Mouse (Mus musculus): Measurements from ENCODE around the gene Rabep1.

The Rabep1 gene

DNA sequence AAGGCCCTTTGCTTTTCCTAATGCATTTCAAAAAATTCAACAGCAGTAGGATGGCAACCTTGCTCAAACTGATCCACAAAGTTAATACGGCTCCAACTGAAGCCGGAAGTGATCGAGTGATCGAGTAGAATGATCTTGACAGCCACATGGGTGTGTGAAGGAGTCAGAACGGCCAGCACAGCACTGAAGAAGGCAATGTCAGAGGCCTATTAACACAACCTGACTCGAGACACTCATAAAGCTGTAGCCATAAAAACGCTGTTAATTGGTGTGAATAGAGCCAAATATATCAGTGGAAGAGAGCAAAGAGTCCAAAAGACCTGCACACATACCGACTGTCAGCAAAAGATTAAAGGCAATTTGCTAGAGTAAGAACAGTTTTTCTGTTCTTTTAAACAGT, 24.5 kb upstream of the Rabep1 start:
- POLR2A ChIA-PET = no interaction called here
- CTCF ChIA-PET = interaction anchor here in 1 of 4 experiments (0.6 to 1.2 kb wide), 2 partner anchors 11 to 51 kb away, joined by 4 read pairs; no protein-coding TSS in a partner anchor

DNA sequence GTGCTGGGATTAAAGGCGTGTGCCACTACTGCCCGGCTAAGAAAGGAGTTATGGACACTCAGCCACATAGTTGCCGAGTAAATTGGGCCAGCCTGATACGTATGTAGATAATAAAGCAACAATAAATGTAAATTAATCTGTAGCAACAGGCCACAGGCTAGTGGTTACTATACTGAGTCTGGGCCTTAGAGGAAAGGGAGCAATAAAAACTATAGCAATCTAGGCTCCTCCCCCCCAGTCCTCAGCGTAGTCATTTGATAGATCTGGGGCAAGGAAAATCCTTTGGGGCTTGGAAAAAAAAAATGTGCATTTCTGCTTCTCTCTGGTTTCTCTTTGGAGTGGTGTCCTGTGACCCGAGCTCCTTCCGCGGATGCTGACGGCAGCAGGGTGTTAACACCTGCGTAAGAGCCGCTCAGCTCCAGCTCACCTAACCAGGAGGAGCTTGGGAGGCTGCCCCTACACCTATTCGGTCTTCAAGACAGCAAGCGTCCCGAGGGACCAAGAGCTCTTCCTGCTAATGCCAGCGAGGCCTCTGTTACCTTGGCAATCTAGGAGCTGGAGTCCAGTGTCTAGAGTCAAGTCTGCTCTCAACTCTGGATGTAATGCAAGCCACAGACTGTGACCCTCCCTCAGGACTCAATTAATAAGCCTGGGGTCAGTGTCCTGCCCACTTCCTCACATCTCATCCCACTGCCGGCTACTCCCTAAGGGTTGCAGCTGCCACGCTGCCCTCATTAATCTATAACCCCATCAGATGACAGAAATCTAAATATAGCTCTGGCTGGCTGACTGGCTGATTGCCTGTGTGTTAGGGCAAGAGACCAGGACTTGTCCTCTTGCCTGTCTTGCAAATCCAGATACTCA, 22.6 kb upstream of the Rabep1 start:
- POLR2A ChIA-PET = interaction anchor here in 1 of 4 experiments (0.6 to 1.3 kb wide), 3 partner anchors 34 to 175 kb away, joined by 4 to 6 read pairs (median 4); partner anchors contain the start of gene Rnf167
- CTCF ChIA-PET = interaction anchor here in 3 of 4 experiments (0.6 to 1.6 kb wide), 4 partner anchors 43 to 401 kb away, joined by 3 to 6 read pairs (median 3); no protein-coding TSS in a partner anchor

DNA sequence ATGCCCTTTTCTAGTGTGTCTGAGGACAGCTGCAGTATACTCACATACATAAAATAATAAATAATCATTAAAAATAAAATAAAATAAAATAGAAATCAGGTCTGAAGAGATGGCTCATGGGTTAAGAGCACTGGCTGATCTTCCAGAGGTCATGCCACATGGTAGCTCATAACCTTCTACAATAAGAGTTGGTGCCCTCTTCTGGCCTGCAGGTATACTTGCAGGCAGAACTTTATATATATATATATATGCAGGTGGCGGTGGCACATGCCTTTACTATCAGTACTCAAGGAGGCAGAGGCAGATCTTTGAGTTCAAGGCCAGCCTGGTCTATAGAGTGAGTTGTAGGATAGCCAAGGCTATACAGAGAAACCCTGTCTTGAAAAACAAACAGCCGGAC, 18.4 kb upstream of the Rabep1 start:
- POLR2A ChIA-PET = interaction anchor here in 2 of 4 experiments (0.6 to 1.1 kb wide), 3 partner anchors 9 to 63 kb away, joined by 3 to 6 read pairs (median 3); partner anchors contain the start of gene Rabep1 (in 1 of the 2)
- CTCF ChIA-PET = interaction anchor here (0.6 to 2.6 kb wide), 16 partner anchors 9 to 1254 kb away, joined by 3 to 11 read pairs (median 3); partner anchors contain the start of genes Rabep1 (in 2 of the 4) and 4930544D05Rik (in 1 of the 4)

DNA sequence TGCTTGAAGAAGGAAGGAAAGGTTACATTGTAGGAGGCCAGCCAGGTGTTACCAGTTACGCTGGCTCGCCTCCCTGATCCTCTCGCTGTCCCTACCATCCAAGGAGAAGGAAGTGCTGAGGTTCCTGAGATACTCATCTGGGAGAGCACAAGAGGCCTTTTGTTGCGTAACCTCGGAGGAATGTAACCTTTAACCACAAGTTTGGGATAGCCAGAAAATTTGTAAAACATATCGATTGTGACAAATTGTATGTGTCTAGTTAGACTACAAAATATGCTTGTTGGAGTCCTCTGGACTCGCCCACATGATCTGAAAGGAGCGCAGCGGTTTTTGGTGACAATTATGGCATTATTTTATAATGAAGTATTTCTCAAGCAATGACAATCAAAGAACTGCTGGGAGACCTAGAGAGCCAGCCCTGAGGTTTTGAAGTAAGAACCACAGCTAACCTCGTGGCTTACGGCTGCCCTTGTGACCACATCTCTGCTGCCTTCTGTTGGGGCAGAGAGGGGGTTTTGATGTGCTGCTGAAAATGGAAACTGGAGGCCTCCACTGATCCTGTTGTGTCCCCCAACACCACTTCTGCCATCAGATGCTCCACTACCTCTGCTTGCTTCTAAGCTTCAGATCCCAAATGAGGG, 15.5 kb upstream of the Rabep1 start:
- ChIA-PET CTCF (interaction anchor here in 1 of 4 experiments (1.8 kb wide), 1 partner anchor 13 kb away, joined by 6 read pairs; no protein-coding TSS in a partner anchor), POLR2A (no interaction called here)

DNA sequence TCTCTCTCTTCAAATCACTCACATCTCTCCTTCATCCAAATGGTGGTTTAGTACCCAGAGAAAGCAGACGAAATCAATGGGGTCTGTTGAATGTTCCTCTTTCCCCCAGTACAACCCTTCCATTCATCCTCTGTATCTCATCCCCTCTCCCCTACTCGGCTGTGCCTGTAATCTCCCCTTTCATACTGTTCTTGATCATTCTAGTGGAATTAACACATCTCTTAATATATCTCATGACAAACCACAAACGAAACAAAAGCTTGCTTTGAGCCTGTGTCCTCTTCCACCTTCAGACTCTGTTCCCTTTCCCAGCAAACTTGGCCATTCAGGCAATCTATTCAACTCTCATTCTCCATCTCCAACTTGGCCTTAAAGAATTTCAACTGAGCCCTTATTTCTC, 13.4 kb upstream of the Rabep1 start:
- POLR2A ChIA-PET = interaction anchor here in 1 of 4 experiments (1.0 kb wide), 1 partner anchor 15 kb away, joined by 3 read pairs; no protein-coding TSS in a partner anchor
- CTCF ChIA-PET = no interaction called here

DNA sequence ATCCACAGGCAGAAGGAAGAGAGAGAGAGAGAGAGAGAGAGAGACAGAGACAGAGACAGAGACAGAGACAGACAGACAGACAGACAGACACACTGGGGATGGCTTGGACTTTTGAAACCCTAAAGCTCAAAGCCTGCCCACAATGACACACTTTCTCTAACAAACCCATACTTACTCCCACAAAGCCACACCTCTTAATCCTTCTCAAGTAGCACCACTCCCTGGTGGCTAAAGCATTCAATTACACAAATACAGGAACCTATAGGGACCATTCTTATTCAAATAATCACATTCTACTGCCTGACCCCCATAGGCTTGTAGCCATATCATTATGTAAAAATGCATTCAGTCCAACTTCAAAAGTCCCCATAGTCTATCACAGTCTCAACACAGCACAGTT, 11.2 kb upstream of the Rabep1 start:
- POLR2A ChIA-PET = no interaction called here
- CTCF ChIA-PET = no interaction called here

DNA sequence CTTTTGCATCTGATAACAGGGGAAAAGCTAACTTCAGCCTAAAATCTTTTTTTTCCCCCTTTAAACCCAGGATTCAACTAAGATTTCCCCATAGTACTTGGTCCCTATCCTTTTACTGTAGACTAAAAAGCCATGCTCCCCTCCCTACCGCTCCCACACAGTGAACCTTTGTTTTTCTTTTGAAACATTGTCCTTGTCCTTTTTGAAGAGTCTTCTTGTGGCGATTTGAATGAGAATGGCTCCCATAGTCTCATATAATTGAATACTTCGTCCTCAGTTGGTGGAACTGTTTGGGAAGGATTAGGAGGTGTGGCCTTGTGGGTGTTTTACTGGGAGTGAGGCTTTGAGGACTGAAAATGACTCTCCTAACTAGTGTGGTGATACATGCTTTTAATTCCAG, 10.7 kb upstream of the Rabep1 start:
- ChIA-PET CTCF (no interaction called here), POLR2A (no interaction called here)

DNA sequence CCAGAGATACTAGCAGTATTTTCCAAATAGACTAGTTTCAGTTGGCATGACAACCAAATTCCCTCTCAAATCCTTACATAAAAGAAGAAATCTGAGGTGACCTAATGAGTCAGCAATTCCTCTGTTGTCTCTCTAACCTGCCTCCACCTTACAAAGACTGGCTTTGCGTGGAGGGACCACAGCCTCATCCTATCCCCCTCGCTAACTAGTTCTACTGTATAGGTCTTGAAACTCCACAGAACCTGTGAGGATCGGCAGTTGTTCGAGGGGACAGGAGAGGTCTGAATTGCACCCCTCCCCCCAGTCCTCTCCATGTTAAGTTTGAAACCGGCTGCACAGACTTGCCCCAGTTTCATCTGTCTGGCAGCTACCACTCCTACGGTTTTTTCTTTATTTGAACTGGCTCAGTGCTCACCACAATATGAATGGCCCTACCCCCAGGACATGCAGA, 9.2 kb upstream of the Rabep1 start:
- CTCF ChIA-PET = interaction anchor here in 1 of 4 experiments (1.0 to 1.4 kb wide), 2 partner anchors 9 to 19 kb away, joined by 3 to 4 read pairs; no protein-coding TSS in a partner anchor

DNA sequence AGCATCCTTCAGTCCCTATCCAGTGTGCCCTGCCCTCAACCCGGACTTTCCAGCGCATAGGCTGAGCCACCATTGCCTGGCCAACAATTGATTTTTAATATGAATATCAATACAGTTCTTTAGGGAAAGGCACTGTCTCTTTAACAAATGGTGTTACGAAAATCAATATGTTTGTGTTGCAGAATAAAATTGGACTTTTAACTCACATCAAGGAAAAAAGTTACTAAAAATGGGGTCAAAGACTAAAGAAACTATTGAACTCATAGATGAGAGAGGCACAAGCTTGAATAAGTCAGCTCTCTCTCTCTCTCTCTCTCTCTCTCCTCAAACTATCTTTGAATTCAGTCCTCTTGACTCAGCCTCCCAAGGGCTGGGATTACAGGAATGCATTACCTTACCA, 7.5 kb upstream of the Rabep1 start:
- ChIA-PET CTCF (no interaction called here), POLR2A (no interaction called here)

More for the DNA sequence above, 9.2 kb upstream of the Rabep1 start:
- POLR2A ChIA-PET = interaction anchor here in 3 of 4 experiments (0.6 to 1.8 kb wide), 6 partner anchors 9 to 169 kb away, joined by 3 to 12 read pairs (median 4); partner anchors contain the start of genes Rabep1 (in 3 of the 3) and Dhx33 (in 1 of the 3)

DNA sequence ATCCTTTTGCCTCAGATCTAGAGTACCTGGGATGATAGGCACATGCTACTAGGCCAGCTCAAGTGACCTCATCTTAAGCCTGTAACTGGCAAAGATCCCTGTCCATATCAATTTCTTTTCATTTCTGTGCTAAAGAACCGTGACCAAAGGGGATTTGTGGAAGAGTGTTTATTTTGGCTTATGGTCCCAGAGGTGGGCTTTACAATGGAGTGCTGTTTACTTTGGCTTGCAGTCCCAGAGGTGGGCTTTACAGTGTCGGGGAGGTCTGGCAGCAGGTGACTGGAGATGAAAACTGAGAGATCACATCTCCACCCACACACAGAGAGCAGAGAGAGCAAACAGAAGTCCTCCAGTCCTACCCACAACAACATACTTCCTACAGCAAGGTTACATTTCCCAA, 6.0 kb upstream of the Rabep1 start:
- CTCF ChIA-PET = no interaction called here
- POLR2A ChIA-PET = interaction anchor here in 1 of 4 experiments (0.5 kb wide), 1 partner anchor 10 kb away, joined by 3 read pairs; no protein-coding TSS in a partner anchor

DNA sequence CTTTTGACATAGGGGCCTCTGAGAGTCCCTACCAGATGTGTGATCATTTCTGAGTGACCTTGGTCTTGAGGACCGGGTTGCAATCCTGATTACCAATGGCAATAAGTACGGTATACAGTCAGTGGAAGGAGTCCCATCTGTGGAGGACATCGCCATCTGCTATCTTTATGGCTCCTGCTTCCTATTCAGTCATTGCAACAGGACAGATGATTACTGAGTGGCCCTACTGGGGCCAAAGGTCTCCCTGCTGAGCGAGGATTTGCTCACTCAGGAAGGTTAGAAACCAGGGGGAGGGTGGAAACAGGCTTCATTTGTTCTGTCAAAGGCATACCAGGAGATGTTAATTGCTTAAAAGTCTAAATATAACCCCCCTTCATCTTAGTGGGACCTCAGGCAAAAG, 1.6 kb upstream of the Rabep1 start:
- CTCF ChIA-PET = no interaction called here
- POLR2A ChIA-PET = interaction anchor here in 1 of 4 experiments (1.3 kb wide), 1 partner anchor 196 kb away, joined by 4 read pairs; the partner anchor contains the start of genes Rnf167 and Slc25a11

DNA sequence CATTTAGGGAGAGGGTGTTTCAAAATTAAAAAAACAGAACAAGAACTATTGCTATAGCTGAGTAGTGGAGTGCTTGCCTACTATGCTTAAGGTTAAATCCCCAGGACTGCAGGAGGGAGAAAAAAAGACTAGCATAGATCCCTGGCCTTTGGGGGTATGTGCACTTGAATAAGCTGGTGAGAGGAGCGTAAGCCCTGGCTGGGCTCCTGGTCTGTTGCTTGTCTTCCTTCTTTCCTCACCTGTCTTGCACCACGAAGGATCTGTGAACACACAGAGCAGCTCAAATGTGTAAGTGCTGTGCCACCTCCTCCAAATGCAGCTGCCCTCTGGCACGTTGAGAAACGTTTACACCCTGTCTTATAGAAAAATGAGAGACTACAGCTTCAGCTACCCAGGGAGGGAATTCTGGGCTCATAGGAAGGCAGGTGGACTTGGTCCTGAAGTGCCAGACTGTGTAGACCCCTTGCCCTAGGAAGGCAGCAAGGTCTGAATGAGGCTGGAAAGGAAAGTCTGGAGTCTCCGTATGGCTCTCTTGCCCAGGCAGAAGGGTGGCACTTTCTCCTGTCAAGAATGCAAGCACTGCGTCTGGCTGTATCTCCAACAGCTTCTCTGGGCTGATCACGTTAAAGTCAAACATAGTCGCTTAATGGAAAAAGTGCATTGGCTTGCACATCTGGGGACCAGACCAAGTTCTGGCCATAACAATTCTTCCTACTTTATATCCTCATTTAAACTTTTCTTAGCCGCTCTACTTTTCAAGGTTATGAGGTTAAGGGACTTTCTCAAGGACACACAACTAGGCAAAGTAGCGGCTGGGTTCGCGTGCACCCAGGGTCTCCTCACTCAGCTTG, 652 bp upstream of the Rabep1 start:
- POLR2A ChIA-PET = interaction anchor here in 3 of 4 experiments (0.6 to 1.6 kb wide), 31 partner anchors 9 to 435 kb away, joined by 3 to 14 read pairs (median 3); partner anchors contain the start of genes Rnf167 (in 2 of the 3), Slc25a11 (in 2 of the 3), 6330403K07Rik (in 1 of the 3) and Derl2 (in 1 of the 3)
- CTCF ChIA-PET = interaction anchor here in 3 of 4 experiments (0.5 to 1.4 kb wide), 6 partner anchors 18 to 412 kb away, joined by 3 to 9 read pairs (median 3); no protein-coding TSS in a partner anchor

DNA sequence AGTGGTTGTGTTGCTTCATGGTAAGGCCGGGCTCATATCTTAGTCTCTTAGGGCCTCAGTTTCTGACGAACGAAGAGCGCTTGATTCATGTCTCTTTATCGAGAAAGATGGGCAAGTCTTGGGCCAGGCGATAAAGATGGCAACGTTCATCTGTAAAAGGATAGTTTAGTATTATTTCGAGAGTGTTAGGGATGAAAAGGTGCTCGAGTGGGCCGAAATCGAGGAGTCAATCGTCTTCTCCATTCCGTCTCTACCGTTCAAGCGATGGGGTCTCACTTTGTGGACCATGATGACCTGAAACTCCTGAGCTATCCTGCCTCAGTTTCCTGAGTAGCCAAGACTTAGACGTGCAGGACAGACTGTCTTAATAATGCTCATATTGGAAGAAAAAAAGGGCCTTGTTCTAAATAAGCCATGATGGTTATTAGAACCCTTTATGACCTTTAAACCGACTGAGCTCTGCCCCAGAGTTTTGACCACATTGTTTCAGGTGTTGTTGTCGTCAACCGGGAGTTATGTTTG, 940 bp downstream of the Rabep1 start:
- POLR2A ChIA-PET = interaction anchor here in 1 of 4 experiments (0.5 to 0.6 kb wide), 2 partner anchors 14 to 184 kb away, joined by 3 read pairs; no protein-coding TSS in a partner anchor
- CTCF ChIA-PET = interaction anchor here in 1 of 4 experiments (0.6 kb wide), 1 partner anchor 65 kb away, joined by 5 read pairs; no protein-coding TSS in a partner anchor

DNA sequence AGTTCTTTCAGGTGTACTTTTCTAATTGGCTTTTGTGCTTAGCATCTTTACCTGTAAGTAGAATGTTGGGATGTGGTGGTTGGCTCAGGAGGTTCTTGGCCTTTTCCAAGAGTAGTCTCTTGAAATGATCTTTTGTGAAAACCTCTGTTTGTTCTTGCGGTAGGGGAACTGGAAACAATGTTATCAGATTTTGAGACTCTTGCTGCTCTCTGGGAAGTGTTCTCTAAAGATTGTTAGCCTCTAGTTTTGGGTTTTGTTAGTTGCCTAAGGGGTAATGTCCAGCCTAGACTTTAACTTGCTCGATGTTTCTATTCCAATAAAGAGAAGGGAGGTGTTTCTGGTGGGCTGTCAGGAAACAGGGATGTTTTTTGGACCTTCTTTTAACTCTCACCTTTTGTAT, 1.5 kb downstream of the Rabep1 start:
- CTCF ChIA-PET = interaction anchor here in 1 of 4 experiments (0.6 kb wide), 1 partner anchor 66 kb away, joined by 5 read pairs; no protein-coding TSS in a partner anchor

DNA sequence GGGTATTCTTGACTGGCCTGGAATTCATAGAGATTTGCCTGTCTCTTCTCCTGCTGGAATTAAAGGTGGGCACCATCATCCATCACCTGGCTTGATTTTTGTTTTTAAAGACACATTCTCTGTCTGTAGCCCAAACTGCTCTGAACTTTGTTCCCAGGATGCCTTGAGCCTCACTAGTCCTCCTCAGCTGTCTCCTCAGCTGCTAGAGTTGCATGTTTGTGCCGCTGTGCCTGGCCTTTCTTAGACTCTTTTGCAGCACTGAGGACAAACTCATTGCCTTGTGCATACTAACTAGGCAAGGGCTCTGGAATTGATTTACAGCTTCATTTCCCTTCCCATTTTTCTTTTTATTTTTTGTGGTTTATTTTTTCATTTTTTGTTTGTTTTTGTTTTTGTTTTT, 15.8 kb downstream of the Rabep1 start:
- ChIA-PET CTCF (no interaction called here), POLR2A (interaction anchor here in 1 of 4 experiments (1.1 to 2.1 kb wide), 3 partner anchors 11 to 51 kb away, joined by 3 to 5 read pairs (median 5); no protein-coding TSS in a partner anchor)

More for the DNA sequence above, 1.5 kb downstream of the Rabep1 start:
- POLR2A ChIA-PET = interaction anchor here in 1 of 4 experiments (0.6 kb wide), 1 partner anchor 14 kb away, joined by 3 read pairs; no protein-coding TSS in a partner anchor

DNA sequence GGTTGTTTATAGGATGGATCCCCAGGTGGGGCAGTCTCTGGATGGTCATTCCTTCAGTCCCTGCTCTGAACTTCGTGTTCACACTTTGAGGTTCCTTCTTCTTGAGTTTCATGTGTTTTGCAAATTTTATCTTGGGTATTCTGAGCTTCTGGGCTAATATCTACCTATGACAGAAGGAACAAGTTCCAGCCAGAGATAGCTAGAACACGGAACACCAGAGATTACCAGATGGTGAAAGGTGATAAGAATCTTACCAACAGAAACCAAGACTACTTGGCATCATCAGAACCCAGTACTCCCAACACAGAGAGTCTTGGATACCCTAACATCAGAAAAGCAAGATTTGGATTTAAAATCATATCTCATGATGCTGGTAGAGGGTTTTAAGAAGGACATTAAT, 18.6 kb downstream of the Rabep1 start:
- CTCF ChIA-PET = interaction anchor here in 1 of 4 experiments (0.5 kb wide), 1 partner anchor 527 kb away, joined by 7 read pairs; no protein-coding TSS in a partner anchor

DNA sequence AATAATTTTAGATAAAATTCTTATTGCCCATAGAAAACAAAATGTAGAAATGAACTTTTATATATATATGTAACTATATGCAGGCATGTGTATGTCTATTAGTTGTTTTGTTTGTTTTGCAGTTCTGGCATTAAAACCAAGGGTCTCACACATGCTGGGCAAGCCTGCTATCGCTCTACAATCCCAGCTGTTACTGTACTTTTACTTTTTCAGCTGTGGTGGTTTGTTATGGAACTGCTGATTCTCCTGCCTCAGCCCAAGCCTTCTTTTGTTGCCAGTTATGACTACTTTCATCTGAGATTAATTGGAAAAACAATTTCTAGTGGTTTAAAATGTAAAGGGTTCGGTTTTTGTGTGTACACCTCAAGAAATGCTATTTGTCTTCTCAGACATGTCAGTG, 20.6 kb downstream of the Rabep1 start:
- ChIA-PET POLR2A (interaction anchor here in 1 of 4 experiments (1.3 to 2.7 kb wide), 3 partner anchors 9 to 30 kb away, joined by 3 to 12 read pairs (median 7); no protein-coding TSS in a partner anchor), CTCF (no interaction called here)

More for the DNA sequence above, 18.6 kb downstream of the Rabep1 start:
- POLR2A ChIA-PET = interaction anchor here in 1 of 4 experiments (1.6 kb wide), 1 partner anchor 16 kb away, joined by 3 read pairs; no protein-coding TSS in a partner anchor
